Mouse (Mus musculus): Measurements from ENCODE around the gene Nqo1.

DNA sequence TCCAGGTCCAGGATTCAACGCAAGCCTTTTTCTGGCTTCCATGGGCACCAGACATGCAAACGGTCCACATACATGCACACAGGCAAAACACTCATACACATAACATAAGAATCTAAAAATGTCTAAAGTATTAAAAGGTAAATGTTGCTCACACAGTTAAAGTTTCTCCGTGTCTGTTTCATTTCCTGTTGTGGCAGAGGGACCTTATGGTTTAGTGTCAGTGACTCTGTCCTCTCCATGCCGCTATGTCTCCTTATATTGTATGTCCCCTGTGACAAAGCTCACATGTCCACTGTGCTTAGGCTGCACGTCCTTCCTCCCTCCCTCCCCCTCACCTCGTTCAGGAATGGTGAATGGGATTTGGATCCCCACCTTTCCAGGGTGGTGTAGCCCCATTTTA, 46.6 kb upstream of the Nqo1 start:
- TF ChIP-seq CTCF (conservative IDR thresholded peaks at IDR 0.05 in 1 of 2, IDR thresholded peaks at IDR 0.05 in 1 of 2; ENCODE audit: low read depth in 2 of 2, low read length in 2 of 2) (no peak), MXI1 (IDR thresholded peaks at IDR 0.05; ENCODE audit: low read depth, low read length) (no peak), GABPA (IDR thresholded peaks at IDR 0.05; ENCODE audit: insufficient replicate concordance, low read depth, low read length) (no peak), SIN3A (IDR thresholded peaks at IDR 0.05; ENCODE audit: low read length) (no peak), TCF12 (IDR thresholded peaks at IDR 0.05; ENCODE audit: low read depth, low read length) (no peak), BHLHE40 (IDR thresholded peaks at IDR 0.05; ENCODE audit: low read depth, low read length) (no peak)

All from CH12.LX (cell line).